Mouse (Mus musculus): Measurements from ENCODE around the gene Chst15. TPM values are rescaled to one million over a fixed set of nuclear protein-coding genes. Genes with fewer than 3 reads are reported as not detected.
A peak's percentile ranks its signal among the peaks of the same experiment; 100 is the strongest.

Gene Chst15
- polyA plus RNA-seq, 1 experiment from 2014 or later, result 17.1 TPM

DNA sequence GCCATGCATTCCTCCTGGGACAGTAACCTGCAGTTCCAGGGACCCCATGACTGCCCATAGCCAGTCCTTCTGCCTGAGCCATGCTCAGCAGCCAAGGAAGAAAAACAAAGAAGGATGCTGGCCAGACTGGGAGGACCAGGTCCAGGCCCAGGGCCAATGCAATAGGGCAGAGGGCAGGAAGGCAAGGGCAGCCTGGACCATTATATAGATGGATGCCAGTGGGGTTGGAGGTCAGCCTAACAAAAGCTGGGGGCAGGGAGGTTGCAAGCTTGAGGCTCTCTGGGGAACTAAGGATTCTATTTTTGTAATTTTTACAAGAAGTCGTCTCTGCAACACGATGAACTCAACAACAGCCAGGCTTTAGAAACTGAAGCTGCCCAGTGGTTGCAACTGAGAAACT lies 84.1 kb downstream of the Chst15 start:
- 23% methylated on average over 2 of the region's 2 CpGs for WGBS
- H3K4me2 ChIP-seq, result no peak overlapping the region
- no peak for ATAC-seq (ENCODE audit: low FRiP score)
- H3K9me3 ChIP-seq (replicated peaks), result no peaks in the 10 kb centered on the region
- no peaks in the 10 kb centered on the region for H3K27me3 ChIP-seq (replicated peaks)
- H3K9ac ChIP-seq (replicated peaks), result no peak overlapping the region
- H3K36me3 ChIP-seq, result peaks cover 8% of the 10 kb centered on the region
- no peaks in the 10 kb centered on the region for H3K4me1 ChIP-seq
- no peak overlapping the region for H3K27ac ChIP-seq (replicated peaks)
- no peak overlapping the region for H3K4me3 ChIP-seq (replicated peaks)

DNA sequence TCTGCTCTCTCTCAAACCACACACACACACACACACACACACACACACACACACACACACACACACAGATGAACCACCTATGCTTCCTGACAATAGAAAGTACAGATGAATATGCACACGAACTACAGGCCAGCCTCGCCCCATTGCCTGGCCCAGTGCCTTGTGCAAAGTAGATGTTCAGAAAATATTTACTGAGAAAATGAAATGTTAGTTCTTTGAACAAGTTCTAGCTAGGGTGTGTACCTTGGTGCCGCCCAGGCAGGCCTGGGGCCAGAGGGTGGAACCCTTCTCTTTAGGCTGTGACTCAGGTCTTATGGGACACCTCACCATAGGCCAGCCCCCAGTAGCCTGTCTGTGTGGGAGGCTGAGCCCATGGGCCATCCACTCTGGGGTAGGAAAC lies 85.6 kb downstream of the Chst15 start:
- Histone ChIP-seq H3K9me3 (replicated peaks) (no peaks in the 10 kb centered on the region), H3K4me2 (no peak overlapping the region), H3K27ac (replicated peaks) (no peak overlapping the region), H3K4me1 (no peaks in the 10 kb centered on the region), H3K4me3 (replicated peaks) (no peak overlapping the region), H3K36me3 (no peaks in the 10 kb centered on the region), H3K9ac (replicated peaks) (no peak overlapping the region), H3K27me3 (replicated peaks) (no peaks in the 10 kb centered on the region)
- no peak for ATAC-seq (ENCODE audit: low FRiP score)
- WGBS, result 97% methylated on average over 3 of the region's 3 CpGs

DNA sequence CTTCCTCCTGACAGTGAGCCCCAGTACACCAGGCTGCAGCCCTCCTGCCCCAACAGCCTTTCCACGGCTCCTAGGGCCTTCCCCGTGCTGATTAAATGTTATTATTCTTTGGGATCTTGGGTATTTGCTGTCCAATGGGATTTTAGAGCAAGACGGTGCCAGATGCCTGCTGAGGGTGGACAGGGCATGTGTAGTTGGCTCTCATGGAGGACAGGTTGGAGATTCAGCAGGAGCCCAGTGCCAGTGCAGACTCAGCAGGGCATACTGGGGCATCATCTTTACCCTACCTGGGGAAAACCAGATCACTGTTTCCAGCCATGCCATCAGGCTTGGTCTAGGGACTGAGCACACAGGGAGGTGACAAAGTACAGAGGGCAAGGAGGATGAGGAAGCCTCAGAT lies 86.1 kb downstream of the Chst15 start:
- Histone ChIP-seq H3K4me2 (no peak overlapping the region), H3K4me1 (no peaks in the 10 kb centered on the region), H3K9ac (replicated peaks) (no peak overlapping the region), H3K27ac (replicated peaks) (no peak overlapping the region), H3K9me3 (replicated peaks) (no peaks in the 10 kb centered on the region), H3K27me3 (replicated peaks) (0 out of 2 replicates have a peak, but pooled peaks cover 2% of the 10 kb centered on the region), H3K4me3 (replicated peaks) (no peak overlapping the region), H3K36me3 (no peaks in the 10 kb centered on the region)
- no peak for ATAC-seq (ENCODE audit: low FRiP score)
- 81% methylated on average over 3 of the region's 3 CpGs for WGBS

DNA sequence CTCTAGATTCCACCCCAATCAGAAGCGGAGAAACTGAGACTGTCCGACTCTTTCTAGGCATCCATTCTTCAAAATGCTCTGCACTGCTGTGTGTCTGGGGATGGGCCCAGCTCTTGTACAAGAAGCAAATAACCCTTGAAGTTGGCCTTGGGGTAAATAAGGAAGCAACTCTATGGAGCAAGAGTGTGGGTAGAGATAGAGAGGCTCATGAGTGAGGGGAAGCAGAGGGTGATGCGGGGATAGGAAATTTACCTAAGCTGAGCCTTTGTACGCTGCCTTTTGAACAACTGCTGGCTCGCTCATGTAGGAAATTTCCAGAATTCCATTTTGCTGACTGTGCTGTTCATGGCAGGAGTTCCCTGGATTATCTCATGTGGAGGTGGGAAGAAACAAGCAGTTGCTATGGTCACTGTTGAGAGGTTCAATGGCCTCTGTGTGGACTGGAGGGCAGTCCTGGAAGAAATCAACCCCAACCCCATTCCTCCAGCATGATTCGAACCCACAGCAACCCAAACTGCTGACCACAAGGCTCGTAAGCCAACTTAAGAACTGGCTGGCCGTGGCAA lies 89.9 kb downstream of the Chst15 start:
- Histone ChIP-seq H3K9ac (replicated peaks) (no peak overlapping the region), H3K27me3 (replicated peaks) (0 out of 2 replicates have a peak, but pooled peaks cover 4% of the 10 kb centered on the region), H3K4me3 (replicated peaks) (no peak overlapping the region), H3K27ac (replicated peaks) (no peak overlapping the region), H3K9me3 (replicated peaks) (no peaks in the 10 kb centered on the region), H3K4me2 (no peak overlapping the region), H3K36me3 (no peaks in the 10 kb centered on the region), H3K4me1 (peaks cover 8% of the 10 kb centered on the region; the same call in 1 of the 2 replicates)
- ATAC-seq (ENCODE audit: low FRiP score), result 0 out of 2 replicates have a peak, but pooled peaks have one; percentile 11
- 84% methylated on average over 8 of the region's 8 CpGs for WGBS

DNA sequence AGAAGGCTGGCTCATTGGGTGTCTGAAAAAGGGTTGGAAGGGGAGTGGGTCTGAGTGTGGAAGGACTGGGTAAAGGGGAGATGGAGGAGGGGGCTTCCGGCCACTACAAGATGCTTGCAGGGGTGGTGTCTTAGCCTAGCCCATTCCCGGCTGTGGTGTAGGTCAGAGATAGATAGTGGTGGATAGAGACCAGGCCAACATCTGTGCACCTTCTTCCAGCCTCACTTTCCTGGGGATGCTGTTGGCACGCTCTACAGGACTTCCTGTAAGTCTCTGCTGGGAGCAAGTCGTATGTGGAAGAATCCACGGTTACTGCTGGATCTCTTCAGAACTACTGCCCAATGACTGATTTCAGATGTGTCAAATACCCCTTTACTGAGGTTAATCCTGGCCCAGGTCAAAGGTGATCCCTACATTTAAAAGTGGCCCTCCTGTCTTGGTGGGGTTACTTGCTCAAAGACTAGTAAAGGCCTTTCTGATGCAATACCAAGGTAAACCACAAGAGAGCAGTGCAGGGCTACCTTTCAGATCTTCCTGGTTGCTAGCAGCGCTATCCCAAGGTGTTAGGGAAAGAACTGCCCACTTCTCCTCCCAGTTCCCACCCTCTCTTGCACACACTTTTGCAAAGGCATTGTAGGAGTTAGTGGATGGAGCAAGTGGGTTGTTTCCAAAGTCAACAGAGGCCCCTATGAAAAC lies 90.5 kb downstream of the Chst15 start:
- peak; percentile 49; the same call in 1 of the 2 replicates for ATAC-seq (ENCODE audit: low FRiP score)
- Histone ChIP-seq H3K9me3 (replicated peaks) (no peaks in the 10 kb centered on the region), H3K4me1 (peaks cover 8% of the 10 kb centered on the region; the same call in 1 of the 2 replicates), H3K27ac (replicated peaks) (no peak overlapping the region), H3K4me3 (replicated peaks) (no peak overlapping the region), H3K9ac (replicated peaks) (no peak overlapping the region), H3K4me2 (no peak overlapping the region), H3K36me3 (no peaks in the 10 kb centered on the region), H3K27me3 (replicated peaks) (0 out of 2 replicates have a peak, but pooled peaks cover 4% of the 10 kb centered on the region)
- 69% methylated on average over 6 of the region's 6 CpGs for WGBS

DNA sequence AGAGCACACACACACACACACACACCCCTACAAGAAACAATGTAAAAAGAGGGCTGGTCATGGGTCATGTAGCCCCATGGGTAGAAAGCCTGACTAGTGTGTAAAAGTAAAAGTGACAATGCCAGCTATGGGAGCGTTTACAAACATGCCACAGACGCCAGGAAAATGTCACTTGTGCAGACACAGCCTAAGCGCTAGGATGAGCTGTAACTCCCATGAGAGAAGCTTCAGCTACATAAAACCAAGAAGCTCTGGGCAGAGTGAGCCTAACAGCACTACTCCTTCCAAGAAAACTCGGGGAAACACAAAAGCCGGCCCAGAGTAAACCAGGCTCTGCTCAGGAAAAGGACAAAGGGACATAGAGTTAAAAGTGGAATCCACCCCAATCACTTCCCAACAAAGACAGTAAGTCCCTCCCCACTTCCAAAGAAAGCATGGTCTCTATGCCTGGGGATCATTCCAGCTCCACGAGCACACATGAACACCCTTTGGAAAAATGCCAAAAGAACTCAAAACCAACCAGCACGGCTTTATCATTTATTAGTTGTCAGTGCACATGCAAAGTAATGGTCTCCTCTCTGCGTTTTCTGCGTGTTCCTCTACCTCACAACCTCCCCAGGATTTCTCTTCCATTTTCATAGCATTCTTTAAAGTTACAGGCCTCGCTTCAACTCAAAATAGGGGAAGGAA lies 93.4 kb downstream of the Chst15 start:
- WGBS, result 35% methylated on average over 10 of the region's 10 CpGs
- H3K4me3 ChIP-seq (replicated peaks), result no peak overlapping the region
- H3K27me3 ChIP-seq (replicated peaks), result 0 out of 2 replicates have a peak, but pooled peaks cover 4% of the 10 kb centered on the region
- peaks cover 8% of the 10 kb centered on the region; the same call in 1 of the 2 replicates for H3K4me1 ChIP-seq
- no peaks in the 10 kb centered on the region for H3K36me3 ChIP-seq
- no peak overlapping the region for H3K4me2 ChIP-seq
- no peak for ATAC-seq (ENCODE audit: low FRiP score)
- H3K9ac ChIP-seq (replicated peaks), result no peak overlapping the region
- no peaks in the 10 kb centered on the region for H3K9me3 ChIP-seq (replicated peaks)
- no peak overlapping the region for H3K27ac ChIP-seq (replicated peaks)

DNA sequence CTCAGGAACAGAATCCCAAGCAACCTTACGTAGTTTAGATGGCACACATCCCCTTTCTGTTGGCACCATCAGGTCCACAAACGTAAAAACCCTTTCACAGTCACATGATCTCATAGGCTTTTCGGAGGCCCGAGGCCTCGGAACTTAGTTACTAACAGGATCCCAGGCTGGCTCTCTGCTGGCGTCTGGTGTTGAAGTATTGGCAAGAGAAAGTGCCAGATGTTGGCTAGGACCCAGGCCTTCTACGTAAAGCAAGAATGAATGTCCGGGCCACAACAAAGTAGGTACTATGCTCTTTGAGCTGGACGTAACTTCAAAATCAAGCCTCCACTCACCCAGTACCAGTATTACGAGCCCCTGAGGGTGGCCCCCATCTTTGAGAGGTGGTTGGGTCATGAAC lies 103.0 kb downstream of the Chst15 start:
- no peak overlapping the region for H3K9ac ChIP-seq (replicated peaks)
- no peak overlapping the region for H3K4me2 ChIP-seq
- ATAC-seq (ENCODE audit: low FRiP score), result no peak
- H3K4me3 ChIP-seq (replicated peaks), result no peak overlapping the region
- H3K36me3 ChIP-seq, result no peaks in the 10 kb centered on the region
- peaks cover 29% of the 10 kb centered on the region for H3K4me1 ChIP-seq
- WGBS, result 70% methylated on average over 10 of the region's 10 CpGs
- H3K27me3 ChIP-seq (replicated peaks), result peaks cover 5% of the 10 kb centered on the region
- no peaks in the 10 kb centered on the region for H3K9me3 ChIP-seq (replicated peaks)
- no peak overlapping the region for H3K27ac ChIP-seq (replicated peaks)

DNA sequence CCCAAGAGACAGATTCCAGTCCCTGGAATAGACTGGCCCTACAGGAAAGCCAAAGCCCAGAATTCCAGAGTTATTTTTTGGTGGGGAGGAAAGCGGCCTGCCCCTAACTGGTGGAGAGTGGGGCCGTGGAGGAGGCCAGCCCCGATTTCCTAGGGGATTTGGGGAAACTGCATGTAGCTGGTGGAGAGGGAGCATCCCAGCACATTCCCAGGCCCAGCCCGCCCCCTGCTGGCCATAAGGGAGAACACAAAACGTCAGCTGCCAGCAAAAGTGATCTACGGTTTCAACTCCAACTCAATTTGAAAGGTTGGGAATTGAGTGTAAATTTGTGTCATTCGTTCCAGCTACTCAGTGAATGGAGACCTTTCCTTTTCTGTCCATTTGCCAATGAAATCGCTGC lies 103.6 kb downstream of the Chst15 start:
- no peaks in the 10 kb centered on the region for H3K9me3 ChIP-seq (replicated peaks)
- 6% methylated on average over 8 of the region's 8 CpGs for WGBS
- H3K36me3 ChIP-seq, result no peaks in the 10 kb centered on the region
- H3K27me3 ChIP-seq (replicated peaks), result peaks cover 5% of the 10 kb centered on the region
- no peak overlapping the region for H3K9ac ChIP-seq (replicated peaks)
- ATAC-seq (ENCODE audit: low FRiP score), result no peak; the same call in 1 of the 2 replicates
- H3K4me2 ChIP-seq, result no peak overlapping the region
- H3K4me3 ChIP-seq (replicated peaks), result no peak overlapping the region
- H3K4me1 ChIP-seq, result peaks cover 29% of the 10 kb centered on the region
- H3K27ac ChIP-seq (replicated peaks), result no peak overlapping the region

DNA sequence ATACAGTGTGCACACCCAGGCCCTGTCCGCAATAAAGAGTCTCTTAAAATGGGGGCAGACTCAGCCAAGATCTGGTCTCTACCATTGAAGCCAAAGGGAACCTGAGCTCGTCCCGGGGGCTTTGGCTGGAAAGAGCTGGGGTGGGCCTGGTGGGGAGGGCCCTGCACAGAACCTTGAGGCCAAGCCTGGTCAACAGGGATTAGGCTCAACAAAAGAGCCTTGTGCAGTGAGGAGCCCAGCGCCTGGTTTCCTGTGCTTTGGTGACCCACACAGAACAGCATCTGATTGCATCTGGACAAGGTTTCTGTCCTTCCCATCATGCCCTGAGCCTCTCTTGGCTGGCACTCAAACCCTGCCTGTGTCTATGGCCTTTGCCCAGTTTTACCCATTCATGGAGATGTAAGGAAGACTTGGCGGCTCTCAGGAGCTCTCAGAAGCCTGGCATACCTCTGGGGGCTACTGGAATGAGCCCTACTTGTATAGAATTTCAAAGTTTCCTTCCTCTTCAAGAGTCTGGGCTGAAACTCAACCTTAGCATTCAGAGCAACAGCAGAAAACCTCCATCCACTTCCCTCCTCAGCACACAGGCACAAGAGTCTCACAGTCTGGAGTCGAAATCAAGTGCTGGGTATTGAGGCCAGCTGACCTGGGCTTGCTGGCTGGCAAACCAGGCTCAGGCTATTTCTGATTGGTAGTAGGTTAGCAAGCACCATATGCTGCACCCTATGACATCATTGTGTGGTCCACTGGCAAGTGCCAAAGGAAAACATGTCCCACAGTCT lies 104.9 kb downstream of the Chst15 start:
- Histone ChIP-seq H3K27me3 (replicated peaks) (peaks cover 5% of the 10 kb centered on the region), H3K9ac (replicated peaks) (no peak overlapping the region), H3K9me3 (replicated peaks) (no peaks in the 10 kb centered on the region), H3K4me3 (replicated peaks) (no peak overlapping the region), H3K36me3 (no peaks in the 10 kb centered on the region), H3K4me2 (no peak overlapping the region), H3K27ac (replicated peaks) (no peak overlapping the region), H3K4me1 (peaks cover 29% of the 10 kb centered on the region)
- 77% methylated on average over 6 of the region's 6 CpGs for WGBS
- ATAC-seq (ENCODE audit: low FRiP score), result no peak

DNA sequence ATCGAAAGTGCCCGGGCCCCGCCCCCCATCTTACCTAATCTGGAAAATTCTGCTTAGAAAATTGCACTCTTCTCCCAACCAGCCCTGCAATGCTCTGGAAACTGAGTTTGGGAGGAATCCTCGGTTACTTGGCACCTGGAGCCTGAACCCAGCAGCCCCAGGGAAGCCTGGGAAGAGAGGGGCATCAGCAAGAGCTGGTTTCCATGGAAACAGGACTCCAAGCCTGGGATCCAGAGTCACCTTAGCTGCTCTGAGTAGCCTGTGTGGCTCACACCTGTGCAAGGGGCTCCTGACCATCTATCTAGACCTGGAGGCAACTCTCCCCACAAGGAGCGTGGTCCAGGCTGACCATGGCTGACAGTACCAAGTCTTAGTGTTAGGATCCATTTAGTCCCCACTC lies 106.4 kb downstream of the Chst15 start:
- H3K9ac ChIP-seq (replicated peaks), result no peak overlapping the region
- ATAC-seq (ENCODE audit: low FRiP score), result no peak
- no peak overlapping the region for H3K4me2 ChIP-seq
- peaks cover 5% of the 10 kb centered on the region for H3K27me3 ChIP-seq (replicated peaks)
- H3K4me3 ChIP-seq (replicated peaks), result no peak overlapping the region
- no peaks in the 10 kb centered on the region for H3K9me3 ChIP-seq (replicated peaks)
- H3K27ac ChIP-seq (replicated peaks), result no peak overlapping the region
- peaks cover 29% of the 10 kb centered on the region for H3K4me1 ChIP-seq
- no peaks in the 10 kb centered on the region for H3K36me3 ChIP-seq
- WGBS, result 77% methylated on average over 5 of the region's 5 CpGs

DNA sequence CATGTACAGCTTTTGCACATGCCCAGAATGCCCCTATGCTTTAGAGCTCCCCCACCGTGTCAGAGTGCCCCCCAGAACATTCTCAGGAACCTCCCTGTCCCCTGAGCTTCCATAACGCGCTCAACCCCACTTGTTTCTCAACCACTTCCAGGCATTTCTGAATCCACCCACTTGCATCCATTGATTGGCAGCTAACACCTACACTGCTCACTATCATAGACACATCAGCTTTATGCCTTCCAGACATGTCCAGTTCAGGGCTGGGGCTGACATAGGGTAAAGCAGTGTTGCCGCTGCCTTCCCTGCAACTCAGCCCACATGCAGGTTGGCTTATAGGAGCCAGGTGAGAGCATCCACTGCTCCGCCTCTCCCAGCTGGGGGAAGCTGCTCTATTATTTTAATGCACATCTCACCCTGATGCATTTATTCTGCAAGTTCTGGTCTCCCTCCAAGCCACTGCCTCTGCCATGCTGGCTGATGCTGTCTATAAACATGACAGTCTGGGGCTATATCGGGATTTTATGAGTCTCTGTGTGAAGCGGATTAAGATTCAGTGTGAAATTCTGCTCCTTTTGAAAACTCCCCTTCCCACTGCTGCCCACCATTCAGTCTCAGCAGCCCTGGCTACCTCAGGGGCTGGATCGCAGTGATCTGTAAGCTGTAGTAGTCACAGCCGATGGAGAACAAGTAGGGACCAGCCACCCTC lies 107.9 kb downstream of the Chst15 start:
- 69% methylated on average over 9 of the region's 9 CpGs for WGBS
- no peaks in the 10 kb centered on the region for H3K27me3 ChIP-seq (replicated peaks)
- no peaks in the 10 kb centered on the region for H3K9me3 ChIP-seq (replicated peaks)
- no peak overlapping the region for H3K27ac ChIP-seq (replicated peaks)
- H3K4me3 ChIP-seq (replicated peaks), result no peak overlapping the region
- no peak overlapping the region for H3K4me2 ChIP-seq
- peaks cover 28% of the 10 kb centered on the region for H3K4me1 ChIP-seq
- H3K9ac ChIP-seq (replicated peaks), result no peak overlapping the region
- no peak for ATAC-seq (ENCODE audit: low FRiP score)
- H3K36me3 ChIP-seq, result no peaks in the 10 kb centered on the region

Data from neural tube, embryonic 15.5 days (tissue).